Mouse (Mus musculus) ES-E14 (cell line): ENCODE measurements around the gene Plxna2. TPM values are rescaled to one million over a fixed set of nuclear protein-coding genes. Genes with fewer than 3 reads are reported as not detected.

Experiments used
- DNase-seq: peaks from one replicate; pipeline ENCODE4 v3.0.0-alpha.2; 2013; ENCODE audit warnings: low read depth, low spot score
- H3K27ac ChIP-seq: 2 replicates; pipeline ENCODE4 v1.5.1; 2012; ENCODE audit warnings: low read depth, mild to moderate bottlenecking, low read length, moderate library complexity, mixed read lengths; ENCODE audit not compliant: poor library complexity, insufficient read depth, severe bottlenecking
- H3K36me3 ChIP-seq: 2 replicates; pipeline ENCODE4 v1.6.1; 2012; ENCODE audit warnings: mild to moderate bottlenecking, low read length, moderate library complexity, mixed read lengths; ENCODE audit not compliant: control insufficient read depth, poor library complexity, insufficient read depth, severe bottlenecking
- H3K4me1 ChIP-seq, 2 experiments: fragments of 150-350 bp in 1 of 2; sonication (generic) in 1 of 2; 2 replicates each; pipeline ENCODE4 v1.6.1; 2012; ENCODE audit warnings: low read length in 2 of 2, mild to moderate bottlenecking in 1 of 2, mixed read lengths in 1 of 2; ENCODE audit not compliant: control insufficient read depth in 2 of 2, insufficient read depth in 2 of 2, poor library complexity in 1 of 2
- H3K4me3 ChIP-seq, 2 experiments: fragments of 150-350 bp in 1 of 2; sonication (generic) in 1 of 2; 2 replicates each; pipeline ENCODE4 v1.5.1; 2012; ENCODE audit warnings: low read length in 2 of 2, low read depth in 1 of 2, mild to moderate bottlenecking in 1 of 2, mixed read lengths in 1 of 2; ENCODE audit not compliant: insufficient read depth in 1 of 2, poor library complexity in 1 of 2, severe bottlenecking in 1 of 2
- H3K9ac ChIP-seq: 2 replicates; pipeline ENCODE4 v1.6.1; 2012; ENCODE audit warnings: low read depth, mild to moderate bottlenecking, low read length, mixed read lengths; ENCODE audit not compliant: poor library complexity, insufficient read depth, severe bottlenecking
- H3K9me3 ChIP-seq: fragments of 150-350 bp; sonication (generic); 2 replicates; pipeline ENCODE4 v1.6.1; 2012; ENCODE audit warnings: low read depth, mild to moderate bottlenecking, low read length; ENCODE audit not compliant: control insufficient read depth, insufficient read depth
- CHD2 ChIP-seq: IDR thresholded peaks from 2 replicates; pipeline ENCODE4 v1.6.1; 2014; ENCODE audit warnings: mild to moderate bottlenecking, low read depth, low read length, inconsistent platforms
- HCFC1 ChIP-seq: IDR thresholded peaks from 2 replicates; pipeline ENCODE4 v1.6.1; 2012; ENCODE audit warnings: low read length, inconsistent platforms, borderline replicate concordance; ENCODE audit not compliant: insufficient read depth
- MAFK ChIP-seq: IDR thresholded peaks from 2 replicates; pipeline ENCODE4 v1.6.1; 2014; ENCODE audit warnings: mild to moderate bottlenecking, low read depth, low read length, inconsistent platforms; ENCODE audit not compliant: insufficient read depth
- ZC3H11A ChIP-seq: IDR thresholded peaks from 2 replicates; pipeline ENCODE4 v1.6.1; 2012; ENCODE audit warnings: low read depth, mild to moderate bottlenecking, inconsistent platforms, low read length, borderline replicate concordance
- ZNF384 ChIP-seq: IDR thresholded peaks from 2 replicates; pipeline ENCODE4 v1.6.1; 2012; ENCODE audit warnings: low read depth, low read length, inconsistent platforms
- in situ Hi-C, 2 experiments: fragments of 600-800 bp; cut with MboI; formaldehyde crosslinking; loops; one replicate each; pipeline ENCODE4 v1.15.1; 2025; ENCODE audit warnings: low sequenced_read_pairs in 2 of 2, inconsistent platforms in 1 of 2; ENCODE audit not compliant: unreplicated experiment in 2 of 2
- total RNA-seq: library from RNA; depleted of rRNA; stranded (reverse); fragments of 300-350 nt; gene quantifications from 2 replicates; pipeline ENCODE4 v1.2.3, GENCODE M21; 2012

The Plxna2 gene
- total RNA-seq, 1 experiment, result 3.9 TPM

DNA sequence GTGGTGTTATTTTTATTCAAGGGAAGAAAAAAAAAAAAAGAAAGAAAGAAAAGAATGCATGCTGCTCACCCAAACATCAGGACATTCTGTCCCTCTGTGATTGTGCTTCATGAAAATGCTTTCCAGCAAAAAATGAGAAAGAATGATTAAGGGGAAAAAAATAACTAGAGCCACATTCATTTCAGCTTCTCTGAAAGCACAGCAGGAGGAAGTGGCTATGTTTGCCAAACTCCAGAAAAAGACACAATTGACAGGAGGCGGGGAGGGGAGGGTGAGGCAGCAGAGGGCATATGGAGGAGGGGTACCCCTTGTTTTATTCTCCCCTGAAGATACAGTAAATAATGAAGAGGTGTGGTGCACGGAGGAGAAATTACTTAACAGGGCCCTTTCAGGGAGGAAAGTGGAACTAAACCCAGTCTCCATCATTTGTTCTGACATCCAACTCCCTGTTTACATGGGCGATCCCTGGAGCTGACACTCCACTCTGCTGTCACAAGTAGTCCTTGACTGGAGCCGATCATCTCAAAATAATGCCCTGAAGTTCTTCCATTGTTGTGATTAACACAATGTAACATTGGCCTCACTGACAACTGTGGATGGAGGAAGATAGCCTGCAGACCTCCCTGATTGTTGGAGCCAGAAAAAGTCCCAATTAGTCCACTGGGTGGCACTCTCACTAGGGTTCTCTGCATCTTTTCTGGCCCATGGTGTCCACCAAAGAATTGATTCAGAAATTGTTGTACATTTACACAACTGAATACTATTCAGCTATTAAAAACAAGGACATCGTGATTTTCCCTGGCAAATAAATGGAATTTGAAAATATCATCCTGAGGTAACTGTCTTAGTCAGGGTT, 10.4 kb upstream of the Plxna2 start:
- DNase-seq, result no peak
- H3K9me3 ChIP-seq, result no peaks in the 10 kb centered on the region
- H3K4me1 ChIP-seq, result peaks cover 0 to 2% of the 10 kb centered on the region in 2 experiments; a peak in 1 of 4 replicates
- no peak overlapping the region for H3K27ac ChIP-seq
- no peak overlapping the region for H3K4me3 ChIP-seq
- no peaks in the 10 kb centered on the region for H3K36me3 ChIP-seq
- TF ChIP-seq ZC3H11A (no peak), CHD2 (no peak), ZNF384 (no peak), HCFC1 (no peak), MAFK (no peak)
- in situ Hi-C loops, result loop anchor here in 1 of 2 experiments (25.0 kb wide), 1 partner anchor 355 kb away; no protein-coding TSS in a partner anchor
- H3K9ac ChIP-seq, result no peak overlapping the region

- H3K9ac ChIP-seq, result no peak overlapping the region
- H3K4me3 ChIP-seq, result no peak overlapping the region
- peaks cover 0 to 5% of the 10 kb centered on the region in 2 experiments; a peak in 1 of 4 replicates for H3K4me1 ChIP-seq
- H3K36me3 ChIP-seq, result no peaks in the 10 kb centered on the region
- no peaks in the 10 kb centered on the region for H3K9me3 ChIP-seq
- no peak for DNase-seq
- in situ Hi-C loops, result loop anchor here in 1 of 2 experiments (25.0 kb wide), 1 partner anchor 352 kb away; no protein-coding TSS in a partner anchor
- TF ChIP-seq HCFC1, result no peak
- TF ChIP-seq MAFK, result no peak
- no peak for TF ChIP-seq ZC3H11A
- TF ChIP-seq ZNF384, result no peak
- no peak for TF ChIP-seq CHD2
- no peak overlapping the region for H3K27ac ChIP-seq
Measured at GRCm38 (mm10) chr1:194610516-194610915, 7.5 kb upstream of the Plxna2 start.

GRCm38 (mm10) chr1:194612628-194613027, 5.4 kb upstream of the Plxna2 start:
- in situ Hi-C loops, result loop anchor here in 1 of 2 experiments (25.0 kb wide), 1 partner anchor 350 kb away; no protein-coding TSS in a partner anchor
- Histone ChIP-seq H3K27ac (no peak overlapping the region), H3K36me3 (no peaks in the 10 kb centered on the region), H3K4me1 (peaks cover 0 to 6% of the 10 kb centered on the region in 2 experiments; a peak in 1 of 4 replicates), H3K9me3 (no peaks in the 10 kb centered on the region), H3K4me3 (no peak overlapping the region), H3K9ac (no peak overlapping the region)
- TF ChIP-seq ZC3H11A (no peak), MAFK (no peak), ZNF384 (no peak), CHD2 (no peak), HCFC1 (no peak)
- DNase-seq, result no peak

DNA sequence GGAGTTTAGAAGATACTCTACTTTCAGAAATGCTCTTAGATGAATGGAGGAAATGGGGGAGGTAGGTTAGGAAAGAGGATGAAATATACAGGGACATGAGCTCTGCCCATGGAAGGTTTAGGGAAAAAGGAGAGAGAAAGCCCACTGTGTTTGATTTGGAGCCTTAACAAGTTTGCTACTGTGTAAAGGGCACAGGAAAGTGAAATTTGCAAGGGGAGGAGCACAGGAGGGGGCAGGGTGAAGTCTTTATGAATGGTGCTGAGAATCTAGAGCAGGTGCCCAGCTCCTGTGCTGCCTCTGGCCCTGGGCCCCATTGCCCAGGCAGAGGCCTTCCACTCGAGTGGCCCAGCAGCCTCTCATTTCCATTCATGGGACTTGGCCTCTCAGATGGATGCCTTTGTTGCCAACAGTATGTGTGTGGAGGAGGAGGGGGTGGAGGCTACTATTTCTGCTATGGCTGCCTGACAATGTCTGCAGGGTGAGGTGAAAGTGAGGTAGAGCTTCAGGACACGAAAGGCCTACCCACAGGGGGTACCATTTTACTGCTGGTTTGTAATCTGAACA, 4.7 kb upstream of the Plxna2 start:
- in situ Hi-C loops, result loop anchor here in 1 of 2 experiments (25.0 kb wide), 1 partner anchor 349 kb away; no protein-coding TSS in a partner anchor
- TF ChIP-seq HCFC1, result no peak
- no peak for TF ChIP-seq ZNF384
- TF ChIP-seq CHD2, result no peak
- TF ChIP-seq ZC3H11A, result no peak
- no peak for TF ChIP-seq MAFK
- H3K4me1 ChIP-seq, result peaks cover 0 to 6% of the 10 kb centered on the region in 2 experiments; a peak in 1 of 4 replicates
- no peak overlapping the region for H3K27ac ChIP-seq
- H3K36me3 ChIP-seq, result no peaks in the 10 kb centered on the region
- no peak overlapping the region for H3K9ac ChIP-seq
- H3K9me3 ChIP-seq, result no peaks in the 10 kb centered on the region
- no peak overlapping the region for H3K4me3 ChIP-seq
- no peak for DNase-seq
